Comparison of ENCODE assay signal across 13 mouse cellular contexts in genomic region chr7:83095593-83095992, GRCm38 (mm10).
"Had no signal": no experiment of that assay in that cellular context is flagged by ENCODE, and none has a peak within 500 bp of the region (broad histone marks: within the 10 kb centered on the region; RNA-seq: fewer than 3 reads in every experiment).

No protein-coding gene starts in this region.

- H3K9ac ChIP-seq: lung, embryonic 14.5 days; midbrain, embryonic 13.5 days; midbrain, embryonic 15.5 days; neural tube, embryonic 12.5 days; stomach, embryonic 15.5 days had no signal

- ATAC-seq: midbrain, embryonic 13.5 days; midbrain, embryonic 15.5 days had no signal

- H3K4me3 ChIP-seq: midbrain, embryonic 10.5 days; midbrain, embryonic 13.5 days; midbrain, embryonic 15.5 days; neural tube, embryonic 12.5 days; stomach, embryonic 15.5 days had no signal

- DNase-seq: lung, adult 18-20 months; lung, postnatal 10 days; lung, postnatal 4 days; thymus, adult 2 months; thymus, postnatal 25 days; thymus, postnatal 4 days had no signal

- H3K27me3 ChIP-seq: midbrain, embryonic 13.5 days; midbrain, embryonic 15.5 days; neural tube, embryonic 12.5 days; stomach, embryonic 15.5 days had no signal

- H3K36me3 ChIP-seq: midbrain, embryonic 10.5 days; midbrain, embryonic 13.5 days; midbrain, embryonic 15.5 days; neural tube, embryonic 12.5 days; stomach, embryonic 15.5 days had no signal

- H3K4me1 ChIP-seq: midbrain, embryonic 15.5 days; stomach, embryonic 15.5 days had no signal

- H3K4me2 ChIP-seq: lung, embryonic 14.5 days; midbrain, embryonic 13.5 days; midbrain, embryonic 15.5 days; neural tube, embryonic 12.5 days; stomach, embryonic 15.5 days had no signal

- H3K9me3 ChIP-seq: midbrain, embryonic 10.5 days; midbrain, embryonic 13.5 days; midbrain, embryonic 15.5 days; neural tube, embryonic 12.5 days; stomach, embryonic 15.5 days had no signal

- H3K27ac ChIP-seq: midbrain, embryonic 13.5 days; midbrain, embryonic 15.5 days; neural tube, embryonic 12.5 days; stomach, embryonic 15.5 days; stomach, postnatal 0 days had no signal
